Mouse (Mus musculus): ENCODE data around the gene Lrrc3.

Gene Lrrc3

GRCm38 (mm10) chr10:77867546-77867945 is 34.8 kb downstream of the Lrrc3 start:
- in situ Hi-C loops (cut with MboI, MseI), result no loop called here

GRCm38 (mm10) chr10:77864762-77865143 is 37.6 kb downstream of the Lrrc3 start:
- in situ Hi-C loops (cut with MboI, MseI), result no loop called here

- in situ Hi-C loops (cut with MboI, MseI), result no loop called here
These were observed 38.1 kb downstream of the Lrrc3 start for GRCm38 (mm10) chr10:77864067-77864761.

GRCm38 (mm10) chr10:77861675-77862074 is 40.7 kb downstream of the Lrrc3 start, which contains the start of gene Gm3285:
Gene Gm3285 (plus strand): TSS chr10:77861975.
- in situ Hi-C loops (cut with MboI, MseI), result no loop called here

- in situ Hi-C loops (cut with MboI, MseI), result no loop called here
These were observed 49.8 kb downstream of the Lrrc3 start, which contains the start of gene Gm10318 for GRCm38 (mm10) chr10:77852559-77852958. Gene Gm10318 (plus strand): TSS chr10:77852859.

Measured in regulatory T cell (primary cell).